Mouse (Mus musculus) heart, embryonic 11.5 days (tissue): Measurements from ENCODE around the gene Snapc4. TPM values are rescaled to one million over a fixed set of nuclear protein-coding genes. Genes with fewer than 3 reads are reported as not detected.

Source experiments
- ATAC-seq: fragments of 200-750 bp; cut with Nextera tagmentation; replicated peaks from 2 replicates; pipeline ENCODE4 v1.8.0; 2017; ENCODE audit warnings: moderate library complexity; ENCODE audit not compliant: insufficient number of reproducible peaks, low FRiP score, low TSS enrichment
- H3K27ac ChIP-seq: fragments of 300-500 bp; sonication (generic); 2 replicates; pipeline ENCODE4 v1.5.1; 2014; ENCODE audit warnings: mild to moderate bottlenecking, low read depth, low read length
- H3K27me3 ChIP-seq: fragments of 300-500 bp; sonication (generic); 2 replicates; pipeline ENCODE4 v1.6.1; 2014; ENCODE audit warnings: mild to moderate bottlenecking, low read length, mixed read lengths; ENCODE audit not compliant: control insufficient read depth, insufficient read depth
- H3K36me3 ChIP-seq: fragments of 300-500 bp; sonication (generic); 2 replicates; pipeline ENCODE4 v1.6.1; 2014; ENCODE audit warnings: mild to moderate bottlenecking, low read length, moderate library complexity, mixed read lengths; ENCODE audit not compliant: control insufficient read depth, insufficient read depth
- H3K4me1 ChIP-seq: fragments of 300-500 bp; sonication (generic); 2 replicates; pipeline ENCODE4 v1.6.1; 2014; ENCODE audit warnings: low read length; ENCODE audit not compliant: control insufficient read depth, insufficient read depth
- H3K4me2 ChIP-seq: fragments of 300-500 bp; sonication (generic); 2 replicates; pipeline ENCODE4 v1.6.1; 2014; ENCODE audit warnings: mild to moderate bottlenecking, moderate library complexity
- H3K4me3 ChIP-seq: fragments of 300-500 bp; sonication (generic); 2 replicates; pipeline ENCODE4 v1.5.1; 2014; ENCODE audit warnings: low read depth, low read length
- H3K9ac ChIP-seq: fragments of 300-500 bp; sonication (generic); 2 replicates; pipeline ENCODE4 v1.6.1; 2014; ENCODE audit warnings: mild to moderate bottlenecking, low read depth, low read length, moderate library complexity
- H3K9me3 ChIP-seq: fragments of 300-500 bp; sonication (generic); replicated peaks from 2 replicates; pipeline ENCODE4 v1.6.1; 2016; ENCODE audit warnings: low read length; ENCODE audit not compliant: control insufficient read depth
- WGBS: fragments of 180-500 bp; shearing (Covaris S2); extraction: QIAGEN DNeasy Blood & Tissue Kit; methylation state at CpG from one replicate; pipeline ENCODE4 v1.1.7; 2014; ENCODE audit not compliant: insufficient replicate concordance; 5-methylcytosine and 5-hydroxymethylcytosine counted together
- polyA plus RNA-seq: library from polyadenylated mRNA; unstranded; fragments of >200 nt; fragmentation: Nextera tagmentation; extraction: Ambion mirVana; gene quantifications from 2 replicates; pipeline ENCODE4 v1.2.1, GENCODE M21; 2014

The Snapc4 gene
- polyA plus RNA-seq, 1 experiment from 2014 or later, result 16.8 TPM

GRCm38 (mm10) chr2:26325386-26326181 is 54.9 kb downstream of the Snapc4 start:
- Histone ChIP-seq H3K4me2 (no peak overlapping the region), H3K27ac (peak overlapping the region; percentile 41), H3K4me3 (no peak overlapping the region), H3K9me3 (no peaks in the 10 kb centered on the region), H3K36me3 (peaks cover 35% of the 10 kb centered on the region), H3K9ac (no peak overlapping the region), H3K27me3 (no peaks in the 10 kb centered on the region), H3K4me1 (peaks cover 16% of the 10 kb centered on the region)
- ATAC-seq, result peak; percentile 56
- 57% methylated on average over 15 of the region's 15 CpGs for WGBS

GRCm38 (mm10) chr2:26324917-26325316 is 55.5 kb downstream of the Snapc4 start:
- H3K4me1 ChIP-seq, result peaks cover 15% of the 10 kb centered on the region
- no peaks in the 10 kb centered on the region for H3K27me3 ChIP-seq
- no peak overlapping the region for H3K4me3 ChIP-seq
- H3K4me2 ChIP-seq, result no peak overlapping the region
- H3K9me3 ChIP-seq, result no peaks in the 10 kb centered on the region
- peak overlapping the region; percentile 18; the same call in 1 of the 2 replicates for H3K27ac ChIP-seq
- H3K9ac ChIP-seq, result no peak overlapping the region
- no peak for ATAC-seq
- WGBS, result 63% methylated on average over 2 of the region's 2 CpGs
- H3K36me3 ChIP-seq, result peaks cover 35% of the 10 kb centered on the region

- no peak overlapping the region for H3K27ac ChIP-seq
- no peak overlapping the region for H3K4me3 ChIP-seq
- H3K9ac ChIP-seq, result no peak overlapping the region
- no peak overlapping the region for H3K4me2 ChIP-seq
- WGBS, result 80% methylated on average over 13 of the region's 13 CpGs
- H3K27me3 ChIP-seq, result no peaks in the 10 kb centered on the region
- no peak for ATAC-seq
- peaks cover 9% of the 10 kb centered on the region; the same call in 1 of the 2 replicates for H3K4me1 ChIP-seq
- H3K9me3 ChIP-seq, result no peaks in the 10 kb centered on the region
- H3K36me3 ChIP-seq, result peaks cover 35% of the 10 kb centered on the region
These were observed 56.7 kb downstream of the Snapc4 start for GRCm38 (mm10) chr2:26323589-26324325.

- Histone ChIP-seq H3K4me1 (peaks cover 32% of the 10 kb centered on the region), H3K27ac (no peak overlapping the region), H3K27me3 (no peaks in the 10 kb centered on the region), H3K9me3 (no peaks in the 10 kb centered on the region), H3K4me2 (no peak overlapping the region), H3K4me3 (no peak overlapping the region), H3K9ac (no peak overlapping the region), H3K36me3 (peaks cover 18% of the 10 kb centered on the region)
- 80% methylated on average over 14 of the region's 14 CpGs for WGBS
- no peak for ATAC-seq
These were observed 59.9 kb downstream of the Snapc4 start for GRCm38 (mm10) chr2:26320245-26321185.

GRCm38 (mm10) chr2:26319519-26320244 is 60.8 kb downstream of the Snapc4 start:
- no peaks in the 10 kb centered on the region for H3K9me3 ChIP-seq
- H3K4me1 ChIP-seq, result peaks cover 29% of the 10 kb centered on the region
- no peak overlapping the region for H3K4me3 ChIP-seq
- no peak overlapping the region for H3K9ac ChIP-seq
- H3K36me3 ChIP-seq, result peaks cover 11% of the 10 kb centered on the region
- no peaks in the 10 kb centered on the region for H3K27me3 ChIP-seq
- ATAC-seq, result no peak
- H3K27ac ChIP-seq, result no peak overlapping the region
- 83% methylated on average over 13 of the region's 13 CpGs for WGBS
- H3K4me2 ChIP-seq, result no peak overlapping the region

GRCm38 (mm10) chr2:26319109-26319508 is 61.3 kb downstream of the Snapc4 start:
- 87% methylated on average over 9 of the region's 9 CpGs for WGBS
- Histone ChIP-seq H3K9ac (no peak overlapping the region), H3K9me3 (no peaks in the 10 kb centered on the region)

GRCm38 (mm10) chr2:26317991-26318672 is 62.3 kb downstream of the Snapc4 start:
- no peak overlapping the region for H3K9ac ChIP-seq
- no peaks in the 10 kb centered on the region for H3K9me3 ChIP-seq
- H3K36me3 ChIP-seq, result peaks cover 1% of the 10 kb centered on the region
- H3K4me3 ChIP-seq, result no peak overlapping the region
- no peaks in the 10 kb centered on the region for H3K27me3 ChIP-seq
- H3K4me2 ChIP-seq, result no peak overlapping the region
- no peak overlapping the region for H3K27ac ChIP-seq
- 81% methylated on average over 3 of the region's 3 CpGs for WGBS
- ATAC-seq, result no peak
- H3K4me1 ChIP-seq, result peaks cover 37% of the 10 kb centered on the region

More at GRCm38 (mm10) chr2:26319109-26319508, 61.3 kb downstream of the Snapc4 start:
- Histone ChIP-seq H3K4me1 (peaks cover 35% of the 10 kb centered on the region), H3K4me3 (no peak overlapping the region), H3K27ac (no peak overlapping the region), H3K4me2 (no peak overlapping the region), H3K36me3 (peaks cover 11% of the 10 kb centered on the region), H3K27me3 (no peaks in the 10 kb centered on the region)
- no peak for ATAC-seq
